Mouse (Mus musculus) neutrophil, adult 59 days (primary cell): Measurements from ENCODE around the gene Anks1b. TPM values are rescaled to one million over a fixed set of nuclear protein-coding genes. Genes with fewer than 3 reads are reported as not detected.

Experiments
- total RNA-seq, 2 experiments: library from RNA; stranded (reverse); gene quantifications; 1 replicate in 1 of 2; 2 replicates in 1 of 2; pipeline ENCODE4 v1.2.4; 2023

Anks1b gene
- total RNA-seq: not detected

DNA sequence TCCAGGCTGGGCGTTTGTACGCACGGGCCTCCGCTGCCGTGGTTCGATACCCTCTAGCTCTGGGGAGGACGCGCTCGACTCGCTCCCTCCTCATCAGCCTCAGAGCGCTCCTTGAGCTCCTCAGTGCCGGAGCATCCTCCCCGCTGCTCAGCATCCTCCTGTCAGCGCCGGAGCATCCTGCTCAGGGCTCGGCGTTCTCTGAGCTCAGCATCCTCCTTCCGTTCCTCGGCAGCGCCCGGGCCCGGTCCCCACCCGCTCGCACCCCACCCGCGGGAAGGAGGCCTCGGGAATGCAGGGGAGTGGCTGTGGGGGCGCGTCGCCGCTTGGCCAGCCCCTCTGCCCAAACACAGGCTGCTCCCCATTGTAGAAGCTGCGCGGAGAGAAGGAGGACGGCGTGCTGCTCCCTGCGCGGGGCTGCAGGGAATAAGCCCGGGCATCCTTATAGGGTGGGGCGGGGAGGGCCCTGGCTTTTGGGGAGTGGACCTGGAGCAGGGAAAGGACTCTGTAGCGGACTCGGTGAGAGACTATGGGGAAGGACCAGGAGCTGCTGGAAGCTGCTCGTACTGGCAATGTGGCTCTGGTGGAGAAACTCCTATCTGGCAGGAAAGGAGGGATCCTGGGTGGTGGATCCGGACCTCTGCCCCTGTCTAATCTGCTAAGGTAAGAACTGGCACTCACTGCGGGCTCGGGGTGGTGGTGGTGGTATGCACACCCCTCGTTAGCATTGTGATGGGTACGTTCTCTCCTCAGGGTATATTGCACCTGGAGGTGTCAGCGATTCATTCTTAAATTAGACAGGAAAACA is at the start of gene Anks1b:
Anks1b (plus strand) TSS at position 364 of the 805 bp plus-strand sequence.

Other genes starting within 250 kb of the Anks1b start
- gene Scyl2, start 187.2 kb upstream of the Anks1b start, total RNA-seq: 10 to 100 TPM; 47.9 to 50.7 TPM
- gene Actr6, start 141.2 kb upstream of the Anks1b start, total RNA-seq: 10 to 100 TPM; 15.5 to 18.9 TPM
- gene Uhrf1bp1l, start 128.5 kb upstream of the Anks1b start, total RNA-seq: 10 to 100 TPM; 67.6 to 75.9 TPM